ENCODE assay signal across 8 mouse cellular contexts in genomic region chr19:21373073-21373755, GRCm38 (mm10).
DNase-seq lines count a peak whose midpoint lies in the region; ATAC-seq and TF ChIP-seq lines count a peak whose summit lies in the region.

No protein-coding gene starts in this region.

- no peak overlapping the region for H3K4me2 ChIP-seq in midbrain, embryonic 11.5 days

- H3K4me3 ChIP-seq in layer of hippocampus, adult 2 months: no peak overlapping the region
- no peak overlapping the region for H3K4me3 ChIP-seq in midbrain, embryonic 11.5 days (ENCODE audit: low read depth, low read length)

- peak; percentile 48 for DNase-seq in kidney, adult 9 months
- DNase-seq in kidney, adult 18-20 months: no peak
- peak; percentile 5 for DNase-seq in T-cell, adult 2 months (ENCODE audit: low spot score)
- DNase-seq in embryo, embryonic 10.5 days (ENCODE audit: low spot score): peak; percentile 86
- peak; percentile 41 to 72 for DNase-seq in heart, postnatal 10 days
- DNase-seq in layer of hippocampus, adult 2 months (ENCODE audit: low spot score in 2 of 2): peak; percentile 31 to 62
- DNase-seq in midbrain, embryonic 11.5 days (ENCODE audit: low spot score, missing footprints): peak; percentile 94
- DNase-seq in telencephalon, adult 2 months (ENCODE audit: low read depth, low spot score): peak; percentile 47

- no peaks in the 10 kb centered on the region for H3K36me3 ChIP-seq in midbrain, embryonic 11.5 days (ENCODE audit: control insufficient read depth, insufficient read depth, low read length)

- H3K9me3 ChIP-seq in midbrain, embryonic 11.5 days (ENCODE audit: control insufficient read depth, low read length): no peaks in the 10 kb centered on the region

- no peaks in the 10 kb centered on the region for H3K27me3 ChIP-seq in midbrain, embryonic 11.5 days (ENCODE audit: control insufficient read depth, insufficient read depth, low read length)

- no peak overlapping the region for H3K9ac ChIP-seq in midbrain, embryonic 11.5 days (ENCODE audit: low read length)

- H3K4me1 ChIP-seq in midbrain, embryonic 11.5 days (ENCODE audit: control insufficient read depth, insufficient read depth, low read length): no peaks in the 10 kb centered on the region

- 52% methylated on average over 11 of the region's 11 CpGs for WGBS in midbrain, embryonic 11.5 days

- intact Hi-C loops in heart, postnatal 10 days (cut with DNase I): loop anchor here (1.0 to 10.0 kb wide), 9 partner anchors 100 to 929 kb away; partner anchors contain the start of genes 1110059E24Rik, Abhd17b and Gda

- H3K27ac ChIP-seq in layer of hippocampus, adult 2 months: no peak overlapping the region
- no peak overlapping the region for H3K27ac ChIP-seq in midbrain, embryonic 11.5 days (ENCODE audit: low read depth, low read length)

- TF ChIP-seq CTCF in layer of hippocampus, adult 2 months (conservative IDR thresholded peaks at IDR 0.05): peak; percentile 92

- ATAC-seq in midbrain, embryonic 11.5 days (ENCODE audit: low FRiP score): peak; percentile 71
